Mouse (Mus musculus): ENCODE measurements around the gene Pde11a.

Pde11a gene

DNA sequence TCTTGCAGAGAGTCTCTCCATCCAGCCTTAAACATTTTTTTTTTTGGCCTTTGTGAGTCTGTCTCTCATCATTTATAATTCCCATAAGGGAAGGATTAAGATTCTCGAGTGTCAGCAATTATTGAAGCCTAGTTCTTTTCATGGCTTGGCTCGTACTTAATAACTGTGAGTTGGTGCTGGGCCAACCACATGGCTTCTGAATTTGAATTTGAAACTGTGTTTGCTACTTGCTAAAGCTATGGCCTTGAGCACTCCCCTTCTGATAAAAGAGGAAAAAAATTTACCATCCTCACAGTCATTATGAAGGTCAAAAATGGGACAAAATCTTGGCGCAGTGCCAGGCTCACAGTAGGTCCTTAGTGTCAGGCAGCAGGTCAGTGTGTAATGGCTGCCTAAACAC lies 251.4 kb downstream of the Pde11a start:
- DNase-seq: peak; percentile 25

DNA sequence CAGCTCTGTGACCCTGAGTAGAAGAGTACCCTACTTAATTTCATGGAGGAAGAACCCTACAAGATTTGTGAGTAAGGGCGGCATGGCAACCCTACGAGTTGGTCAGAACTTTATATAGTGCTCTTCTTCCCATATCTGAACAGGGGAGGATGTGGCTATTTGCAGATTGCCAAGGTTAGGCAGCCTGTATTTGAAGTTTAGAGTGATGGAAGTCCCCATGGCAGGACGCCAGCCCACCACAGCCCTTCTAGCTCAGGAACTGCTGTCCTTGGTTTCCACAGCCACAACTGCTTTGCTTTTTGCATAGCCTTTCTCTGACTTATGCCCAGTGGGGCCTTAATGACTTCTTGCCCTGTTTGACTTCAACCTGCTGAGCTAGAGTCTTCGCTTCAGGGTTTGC lies 253.6 kb downstream of the Pde11a start:
- DNase-seq: no peak

DNA sequence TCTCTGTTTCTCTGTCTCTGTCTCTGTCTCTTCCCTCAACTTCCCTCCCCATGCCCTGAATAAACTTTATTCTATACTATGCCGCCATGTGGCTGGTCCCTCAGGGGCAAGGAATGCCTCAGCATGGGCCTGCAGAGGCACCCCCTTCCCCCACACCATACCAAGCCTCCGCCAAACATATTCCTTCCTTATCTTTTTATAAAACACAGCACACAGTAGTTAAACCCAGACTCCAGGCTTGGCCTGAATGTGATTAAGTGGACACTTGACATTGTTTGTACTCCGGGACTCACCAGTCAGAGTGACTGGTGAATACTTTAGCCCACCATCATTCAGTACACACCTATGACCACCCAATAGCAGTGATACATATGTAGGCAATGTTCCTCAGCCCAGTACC lies 254.7 kb downstream of the Pde11a start:
- DNase-seq: no peak

DNA sequence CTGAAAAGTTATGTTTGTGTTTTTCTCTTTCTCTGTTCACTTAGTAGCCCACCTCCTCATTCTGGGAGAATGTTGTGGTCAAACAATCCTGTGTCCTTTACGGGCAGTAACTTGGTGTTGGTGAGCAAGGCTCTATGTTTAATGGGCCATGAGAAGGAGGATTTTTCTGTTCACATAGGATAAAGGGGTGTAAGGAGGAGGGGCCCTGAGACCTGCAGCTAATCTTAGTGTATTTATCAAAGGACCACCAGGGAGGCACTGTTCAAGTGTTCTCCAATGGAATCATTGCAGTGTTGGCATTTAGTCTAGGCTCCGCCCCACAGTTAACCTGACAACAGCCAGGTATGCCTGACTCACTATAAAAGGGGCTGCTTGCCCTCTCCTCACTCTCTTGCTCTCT lies 255.2 kb downstream of the Pde11a start:
- no peak for DNase-seq

DNA sequence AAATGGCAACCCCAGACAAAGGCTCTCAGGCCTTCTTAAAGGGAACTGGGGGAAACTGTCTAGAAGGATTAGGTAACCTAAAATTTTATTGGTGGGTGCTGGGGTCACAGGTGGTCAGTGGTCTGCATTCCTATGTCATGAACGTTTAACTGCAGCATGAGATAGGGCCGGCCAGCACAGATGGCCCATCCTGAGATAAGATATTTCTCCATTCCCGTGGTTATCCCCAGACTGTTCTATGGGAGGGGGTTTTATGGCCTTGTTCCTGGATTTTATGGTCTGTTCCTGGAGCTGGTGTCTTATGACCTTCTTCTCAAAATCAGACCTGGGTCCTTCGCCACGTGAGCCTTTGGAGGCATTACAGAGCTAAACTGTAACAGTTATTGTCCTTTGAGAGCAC lies 256.6 kb downstream of the Pde11a start:
- DNase-seq: no peak

DNA sequence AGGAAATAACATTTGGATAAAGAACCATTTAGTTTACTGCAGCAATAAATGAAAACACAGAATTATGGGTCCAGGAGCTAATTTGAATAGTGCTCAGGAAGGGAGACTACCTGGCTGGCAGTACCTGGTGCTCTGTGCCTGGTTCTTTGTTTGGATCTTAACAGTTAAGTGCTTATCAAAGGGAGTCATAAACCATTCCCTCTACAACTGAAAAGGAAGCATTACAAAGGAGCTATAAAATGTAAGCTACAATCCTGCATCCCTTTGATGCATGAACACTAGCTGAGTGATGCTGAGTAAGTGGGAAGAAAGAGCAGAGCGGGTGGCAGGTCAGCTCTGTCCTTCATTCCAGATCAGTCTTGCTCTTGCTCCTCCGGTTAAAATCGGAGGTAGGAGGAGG lies 258.0 kb downstream of the Pde11a start:
- no peak for DNase-seq

DNA sequence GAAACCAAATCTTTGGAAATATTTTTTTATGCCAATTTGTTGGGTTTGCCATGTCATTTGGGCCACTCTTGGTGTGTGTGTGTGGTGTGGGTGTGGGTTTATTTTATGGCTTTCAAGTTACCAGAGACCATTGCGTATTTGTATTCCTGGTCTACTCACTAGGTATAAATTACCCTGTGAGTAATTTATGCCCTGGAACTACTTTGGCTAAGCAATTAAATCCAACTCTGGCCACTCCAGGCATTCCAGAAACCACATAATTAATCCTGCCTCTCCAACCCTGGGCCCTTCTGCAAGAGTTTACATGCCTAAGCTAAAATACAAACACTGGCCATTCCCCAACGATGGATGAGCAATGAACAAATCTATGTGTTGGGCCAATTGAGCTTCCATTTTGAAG lies 261.7 kb downstream of the Pde11a start:
- no peak for DNase-seq

DNA sequence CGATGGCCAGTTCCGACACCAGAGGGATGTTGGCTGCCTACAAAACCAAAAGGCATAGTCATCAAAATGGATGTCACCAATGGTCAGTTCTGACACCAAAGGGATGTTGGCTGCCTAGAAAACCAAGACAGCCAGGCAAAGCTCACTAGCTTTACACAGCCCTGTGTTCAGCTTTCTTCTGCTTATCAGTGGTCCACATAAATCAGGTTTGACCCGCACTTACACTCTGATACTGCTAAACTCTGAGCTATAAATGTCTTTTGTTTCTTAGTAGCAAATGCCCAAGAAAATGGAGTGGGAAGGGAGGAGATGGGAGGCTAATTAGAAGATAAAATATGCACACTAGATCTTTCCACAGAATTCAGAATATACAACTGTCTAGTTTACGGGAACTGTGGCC lies 262.5 kb downstream of the Pde11a start:
- DNase-seq: no peak

DNA sequence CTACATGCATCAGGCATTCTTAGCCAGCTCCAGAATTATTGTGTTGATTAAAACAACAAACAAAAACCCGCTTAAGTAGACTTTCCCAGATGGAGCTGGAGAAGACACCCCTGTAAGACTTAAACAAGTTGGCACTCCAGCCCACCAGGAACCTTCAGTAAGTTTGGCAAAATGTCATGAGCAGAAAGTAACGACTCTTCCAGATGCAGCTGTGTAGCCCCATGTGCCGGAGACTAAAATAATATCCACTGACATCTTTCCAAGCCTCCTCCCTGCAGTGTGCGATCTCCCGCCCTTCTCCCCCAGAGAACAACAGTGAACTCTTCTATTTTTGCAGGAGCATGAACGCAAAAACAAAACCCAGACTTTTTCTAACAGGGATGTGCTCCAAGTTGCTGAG lies 265.5 kb downstream of the Pde11a start:
- DNase-seq: no peak

DNA sequence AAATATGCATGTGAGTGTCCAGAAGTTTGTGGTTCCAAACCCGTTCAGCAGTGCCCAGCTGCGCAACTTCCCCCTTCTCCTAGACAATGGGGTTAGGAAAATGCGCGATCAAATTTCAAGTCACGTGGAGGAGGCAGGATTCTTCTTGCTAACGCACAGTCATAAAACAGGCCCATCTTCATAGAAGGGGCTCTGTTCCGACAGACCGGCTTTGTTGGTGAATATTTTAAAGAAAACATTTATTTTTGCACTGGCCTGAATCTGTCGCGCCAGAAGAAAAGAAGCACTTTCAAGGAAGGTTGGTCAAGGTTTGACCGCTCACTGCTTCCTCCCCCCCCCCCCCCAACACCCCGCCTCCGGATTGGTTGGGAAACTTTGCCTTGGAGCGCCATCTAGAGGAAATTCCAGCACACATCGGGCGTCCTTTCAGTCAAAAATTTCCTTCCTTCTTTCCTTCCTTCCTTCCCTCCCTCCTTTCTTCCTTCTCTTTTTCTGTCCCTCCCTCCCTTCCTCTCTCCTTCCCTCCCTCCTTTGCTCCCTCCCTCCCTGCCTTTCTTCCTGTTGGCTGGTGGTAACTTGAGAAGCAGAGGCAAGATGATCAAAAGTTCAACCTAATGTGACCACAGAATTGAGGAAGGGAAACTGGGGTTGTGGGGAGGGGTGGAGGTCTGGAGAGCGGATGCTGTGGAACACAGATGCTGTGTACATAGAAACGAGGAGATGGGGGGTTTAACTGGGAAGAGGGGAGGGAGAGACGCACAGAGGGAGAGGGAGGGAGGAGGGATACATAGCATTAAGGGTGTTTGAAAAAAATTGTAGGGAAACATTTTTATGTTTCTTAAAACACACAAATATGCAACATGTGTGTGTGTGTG lies 267.9 kb downstream of the Pde11a start:
- peak; percentile 86 for DNase-seq

DNA sequence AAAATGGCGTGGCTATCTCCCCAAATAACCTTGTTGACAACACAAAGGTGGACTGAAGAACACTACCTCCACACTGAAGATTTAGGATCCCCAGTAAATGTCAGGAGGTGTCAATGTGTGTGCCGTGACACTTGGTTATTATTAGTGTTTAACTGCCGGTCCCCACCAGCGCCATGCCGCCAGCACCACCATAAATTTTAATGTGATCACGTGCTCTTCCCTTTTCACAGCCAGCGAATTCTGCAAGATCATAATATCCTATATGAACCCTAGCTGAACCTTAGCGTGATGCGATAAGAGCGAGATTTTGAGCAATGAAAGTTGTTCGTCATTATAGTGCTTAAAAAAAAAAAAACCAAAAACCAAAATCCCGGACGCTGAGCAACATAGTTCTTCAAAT lies 269.3 kb downstream of the Pde11a start:
- no peak for DNase-seq

DNA sequence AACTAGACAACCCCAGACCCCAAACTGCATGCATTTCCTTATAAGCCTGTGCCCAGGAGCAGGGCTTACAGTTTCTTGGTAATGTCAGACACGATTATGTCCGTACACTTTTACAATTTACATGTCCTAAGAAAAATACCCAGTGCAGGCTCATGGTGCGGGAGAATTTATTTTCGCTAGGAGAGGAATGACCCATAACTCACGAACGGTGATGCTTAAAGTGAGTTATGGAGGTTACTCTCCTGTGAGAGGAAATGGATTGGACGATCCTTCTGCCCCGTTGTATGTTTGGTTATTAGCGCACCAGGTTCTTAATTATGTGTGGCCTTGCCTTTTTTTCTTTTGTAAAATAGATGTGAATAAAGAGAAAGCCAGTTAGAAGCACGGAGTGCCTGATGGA lies 270.4 kb downstream of the Pde11a start:
- no peak for DNase-seq

DNA sequence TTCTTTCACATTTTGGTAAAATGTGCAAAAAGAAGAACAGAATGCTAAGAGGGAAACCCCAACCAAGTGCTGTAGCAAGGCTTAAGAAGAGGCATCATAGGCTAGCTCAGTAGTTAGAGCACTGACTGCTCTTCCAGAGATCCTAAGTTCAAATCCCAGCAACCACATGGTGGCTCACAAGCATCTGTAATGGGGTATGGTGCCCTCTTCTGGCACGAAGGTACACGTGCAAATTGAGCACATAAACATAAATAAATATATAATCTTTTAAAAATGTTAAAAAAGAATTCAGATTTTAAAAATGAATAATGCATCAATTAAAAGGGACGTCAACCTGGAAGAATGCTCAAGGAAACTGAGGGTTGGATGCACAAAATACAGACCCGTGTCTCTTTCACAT lies 271.4 kb downstream of the Pde11a start:
- DNase-seq: peak; percentile 30

DNA sequence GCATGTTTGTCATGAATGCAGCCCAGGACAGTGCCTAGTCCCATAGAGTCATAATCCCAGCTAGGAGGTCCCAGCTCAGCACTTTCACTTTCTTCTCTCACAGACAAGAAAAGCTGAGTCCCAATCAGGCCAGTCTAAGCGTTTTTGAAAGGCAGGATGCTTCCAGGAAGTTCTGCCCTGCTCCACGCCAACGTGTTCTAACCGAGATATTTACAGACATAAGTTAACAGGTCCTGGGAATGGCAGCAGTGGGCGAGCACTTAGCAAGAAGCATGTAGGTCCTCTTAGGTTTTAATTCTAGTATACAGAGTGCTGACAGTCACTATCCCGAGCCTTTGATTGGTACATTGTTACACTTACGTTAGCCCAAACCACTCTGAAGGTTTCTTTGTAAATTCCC lies 273.3 kb downstream of the Pde11a start:
- DNase-seq: peak; percentile 44

DNA sequence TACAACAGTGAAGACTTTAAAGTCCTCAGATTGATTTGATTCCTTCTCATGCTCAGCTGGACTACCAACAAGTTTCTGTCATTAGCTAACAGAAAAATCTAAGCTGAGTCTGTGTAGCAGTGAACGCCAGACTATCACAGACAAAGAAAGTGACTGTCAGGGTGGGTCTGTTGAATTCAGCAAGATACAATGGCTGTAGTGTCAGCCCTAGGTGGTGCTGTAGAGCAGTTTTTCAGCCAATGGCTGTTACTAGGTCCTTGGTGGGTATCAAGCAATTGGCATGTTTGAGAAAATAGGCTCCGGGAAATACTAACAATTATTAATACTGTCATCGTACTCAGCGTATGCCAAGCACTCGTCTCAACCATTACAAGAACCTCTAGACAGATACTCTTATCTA lies 274.5 kb downstream of the Pde11a start:
- peak; percentile 83 for DNase-seq

DNA sequence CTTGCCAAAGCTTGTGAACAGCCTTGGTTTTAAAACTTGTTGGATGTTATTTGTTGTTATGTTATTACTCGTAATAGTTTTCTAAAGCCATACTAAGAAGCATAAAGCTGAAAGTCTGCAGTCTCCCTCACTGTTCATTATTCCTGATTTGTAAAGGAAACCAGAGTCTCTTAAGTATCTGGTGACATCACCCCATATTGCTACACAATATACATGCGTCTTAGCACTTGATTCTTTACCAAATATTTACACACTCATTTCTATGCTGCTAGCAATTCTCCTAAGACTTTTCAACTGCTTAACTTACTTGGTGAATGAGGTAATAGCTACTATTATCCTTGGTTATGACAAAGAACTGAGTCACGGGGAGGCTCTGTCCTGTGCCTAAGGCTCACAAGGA lies 278.4 kb downstream of the Pde11a start:
- no peak for DNase-seq

DNA sequence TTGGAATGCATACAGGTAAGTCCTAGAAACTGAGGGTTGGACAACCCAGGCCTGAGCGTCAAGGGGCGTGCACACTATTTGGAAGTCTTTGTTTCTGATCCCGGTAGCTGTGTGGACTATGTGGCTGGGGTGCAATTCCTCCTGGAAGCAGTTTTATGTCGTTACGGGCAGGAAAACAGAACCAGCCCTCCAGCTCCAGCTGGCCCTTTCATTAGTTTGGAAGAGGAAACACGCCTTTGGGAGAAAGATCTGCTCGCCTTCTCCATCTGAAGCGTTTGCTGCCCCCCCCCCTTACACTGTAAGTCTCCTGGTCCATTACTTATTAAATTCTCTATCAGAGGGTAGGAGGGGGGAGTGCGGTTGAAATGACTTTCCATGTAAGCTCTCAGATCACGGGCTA lies 279.0 kb downstream of the Pde11a start:
- peak; percentile 37 for DNase-seq

DNA sequence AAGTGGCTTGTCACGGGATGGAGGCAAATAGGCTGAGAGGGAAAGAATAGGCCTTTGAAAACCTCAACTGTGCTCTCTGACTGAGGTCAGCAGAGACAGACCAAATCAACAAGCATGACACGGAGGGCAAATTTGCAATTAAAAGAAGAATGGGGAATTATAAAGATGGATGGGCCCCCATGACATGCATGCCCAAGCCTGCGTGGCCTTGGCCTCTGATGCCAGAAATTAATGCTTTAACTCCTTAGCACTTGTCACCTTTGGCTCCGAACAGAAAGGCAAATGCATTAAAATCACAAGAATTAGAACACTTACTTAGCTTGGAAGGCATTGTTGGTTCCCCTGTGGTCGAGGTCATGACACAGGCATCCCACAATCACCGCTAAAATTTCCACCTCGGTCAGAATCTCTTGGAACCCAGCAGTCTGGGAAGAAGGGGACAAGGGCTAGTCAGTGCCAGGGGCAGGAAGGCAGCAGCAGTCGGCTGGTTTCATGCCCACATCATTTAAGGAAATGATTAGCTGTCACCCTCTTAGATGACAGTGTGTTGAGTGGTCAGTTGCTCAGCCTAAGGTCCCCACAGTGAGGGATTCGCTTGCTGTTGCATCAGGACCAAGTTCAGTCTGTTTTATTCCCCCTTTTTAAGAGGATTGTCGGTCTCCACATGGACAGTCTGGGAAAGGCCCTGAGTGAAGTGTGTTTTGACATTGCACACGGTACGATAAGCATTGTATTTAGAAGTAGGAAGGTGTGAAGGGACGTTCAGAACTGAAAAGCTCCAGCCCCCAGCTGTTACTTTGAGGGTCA lies 279.7 kb downstream of the Pde11a start:
- DNase-seq: peak; percentile 36

DNA sequence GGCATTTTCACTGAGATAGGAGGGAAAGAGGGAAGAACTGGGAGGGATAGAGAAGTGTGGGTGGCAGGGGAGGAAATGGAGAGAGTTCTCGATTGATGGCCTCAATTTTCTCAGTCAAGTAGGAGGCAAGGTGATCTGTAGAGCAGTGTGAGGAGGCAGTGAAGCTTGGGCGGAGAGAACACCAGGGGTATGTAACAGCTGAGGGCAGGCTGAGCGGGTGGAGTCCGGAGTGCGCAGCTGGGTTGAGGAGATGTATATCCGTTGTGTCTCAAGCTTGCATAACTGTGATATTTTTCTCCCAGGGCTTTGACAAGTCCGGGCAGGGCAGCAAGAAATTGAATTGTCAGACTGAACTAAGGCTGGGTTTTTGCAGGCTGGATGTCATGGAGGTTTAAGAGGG lies 281.0 kb downstream of the Pde11a start:
- DNase-seq: no peak

DNA sequence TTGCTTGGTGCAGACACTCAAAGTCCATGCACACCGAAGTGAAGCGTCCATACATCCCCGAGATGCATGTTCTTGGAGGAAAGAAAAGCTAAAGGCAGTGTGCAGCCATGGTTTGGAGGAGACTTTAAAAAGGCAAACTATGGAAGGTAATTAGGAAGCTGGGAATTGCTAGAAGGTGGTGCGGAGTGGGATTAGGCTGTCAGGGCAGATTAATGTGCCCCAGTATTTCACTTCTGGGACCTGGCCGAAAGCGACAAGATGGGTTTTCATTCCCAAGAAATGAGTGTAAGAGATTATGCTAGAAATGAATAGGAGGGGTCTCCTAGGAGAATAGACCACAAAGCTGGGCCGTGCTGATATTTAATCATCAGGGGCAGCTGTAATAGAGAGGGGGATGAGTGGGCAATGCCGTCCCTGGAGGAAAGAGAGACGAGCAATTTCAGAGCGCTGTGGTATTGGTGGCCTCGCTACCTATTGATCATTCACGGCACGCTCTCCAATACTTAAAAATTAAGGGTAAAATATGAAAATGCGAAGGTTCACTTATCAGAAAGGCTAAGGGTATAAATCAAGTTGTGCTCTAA lies 284.7 kb downstream of the Pde11a start:
- no peak for DNase-seq

DNA sequence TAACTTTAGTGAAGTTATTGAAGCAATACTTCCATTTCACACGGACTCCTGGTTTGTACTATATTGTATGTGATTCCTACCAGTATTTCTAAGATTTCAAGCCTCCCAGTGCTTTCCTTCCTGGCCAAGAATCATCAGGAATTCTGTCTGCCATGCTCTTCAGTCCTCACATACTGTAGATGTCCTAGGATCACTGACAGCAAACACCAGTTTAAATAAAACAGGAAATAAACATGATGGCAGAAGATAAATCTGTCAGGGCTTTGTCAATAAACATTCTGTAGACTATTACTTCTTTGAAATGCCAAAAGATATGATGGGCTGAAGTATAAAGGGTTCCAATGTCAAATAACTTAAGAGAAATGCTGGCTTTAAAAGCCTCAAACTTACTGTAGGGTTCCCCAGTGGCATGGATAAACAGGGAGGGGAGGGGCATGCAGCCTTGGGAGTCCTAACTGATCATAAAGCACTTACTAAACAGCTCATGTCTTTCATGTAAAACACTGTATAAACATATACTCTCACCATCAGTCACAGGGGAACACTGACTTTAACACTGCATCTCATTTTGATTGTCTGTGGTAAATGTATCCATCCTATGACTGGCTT lies 285.6 kb downstream of the Pde11a start:
- DNase-seq: no peak

DNA sequence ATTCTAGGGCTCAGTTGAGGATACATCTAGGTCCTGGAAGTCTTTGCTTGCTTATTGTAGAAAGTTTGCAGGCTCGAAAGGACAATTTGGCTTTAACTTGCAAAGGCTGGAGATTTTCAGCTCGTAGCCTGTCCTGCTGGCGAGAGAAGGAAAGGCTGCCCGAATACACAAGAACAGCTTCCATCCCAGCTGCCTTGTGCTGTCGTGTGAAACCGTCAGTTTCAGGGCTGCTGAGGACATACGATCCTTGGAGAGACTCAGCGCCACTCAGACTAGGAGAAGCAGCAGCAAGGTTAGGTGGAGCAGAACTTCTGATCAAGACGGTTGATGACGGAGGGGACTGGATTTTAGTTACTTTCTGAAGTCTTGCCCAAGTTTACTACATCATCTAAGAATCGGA lies 287.2 kb downstream of the Pde11a start:
- peak; percentile 54 for DNase-seq

DNA sequence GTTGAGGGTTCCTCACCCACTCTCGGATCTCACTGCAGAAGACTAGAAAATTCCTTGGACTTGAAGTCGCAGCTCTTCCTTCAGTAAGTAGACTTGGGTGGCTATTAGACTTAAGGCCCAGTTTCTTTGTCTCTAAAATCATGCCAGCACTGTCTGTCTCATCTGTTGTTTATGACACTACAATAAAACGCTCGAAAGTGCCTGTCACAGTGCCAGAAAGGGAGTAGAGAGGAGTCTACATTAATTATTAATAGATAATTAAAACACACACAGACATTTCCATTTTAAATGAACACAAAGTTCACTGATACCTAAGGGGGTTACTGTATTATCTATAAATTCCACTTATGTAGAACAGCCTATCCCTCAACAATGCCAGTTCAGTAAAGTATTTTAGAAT lies 287.7 kb downstream of the Pde11a start:
- peak; percentile 25 for DNase-seq

DNA sequence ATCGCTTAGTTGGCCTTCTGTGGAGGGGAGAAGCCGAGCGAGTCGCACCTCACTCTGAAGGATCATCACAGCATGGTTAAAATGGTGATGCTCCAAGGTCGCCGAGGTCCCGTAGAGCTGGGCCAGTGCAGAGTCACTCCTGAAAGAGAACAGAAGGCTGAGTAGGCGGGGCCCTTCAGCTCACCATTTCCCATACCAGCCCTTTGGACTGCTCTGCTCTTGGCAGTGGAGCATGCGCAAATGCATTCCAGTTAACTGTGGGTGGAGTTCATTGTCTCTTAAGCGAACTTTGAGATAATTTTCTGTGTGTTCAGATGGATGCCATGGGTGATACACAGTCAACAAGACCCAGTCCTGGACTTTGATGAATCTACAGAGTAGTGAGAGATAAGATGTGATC lies 288.5 kb downstream of the Pde11a start:
- no peak for DNase-seq

Measured in lung, postnatal 10 days (tissue).